Mouse (Mus musculus) heart, postnatal 10 days (tissue): ENCODE data around the gene Frs2. TPM values are rescaled to one million over a fixed set of nuclear protein-coding genes. Genes with fewer than 3 reads are reported as not detected.

Experiments
- DNase-seq, 2 experiments: peaks; one replicate each; pipeline ENCODE4 v3.0.0; 2021
- intact Hi-C: fragments of 180-260 bp; cut with DNase I; formaldehyde crosslinking; loops from one replicate; pipeline ENCODE4 v1.15.1; 2025
- total RNA-seq, 2 experiments: library from RNA; stranded (reverse); gene quantifications; 2 replicates each; pipeline ENCODE4 v1.2.3; 2021

Gene Frs2
- total RNA-seq, 2 experiments from 2014 or later = 22.7 to 22.8 TPM

GRCm38 (mm10) chr10:117110271-117110670 lies 38.1 kb downstream of the Frs2 start:
- DNase-seq = no peak
- intact Hi-C loops = no loop called here

- intact Hi-C loops = no loop called here
- DNase-seq = no peak
Measured at GRCm38 (mm10) chr10:117106686-117107085, 41.6 kb downstream of the Frs2 start.

- no peak for DNase-seq
- intact Hi-C loops = no loop called here
Measured at GRCm38 (mm10) chr10:117106244-117106643, 42.1 kb downstream of the Frs2 start.

GRCm38 (mm10) chr10:117105015-117105414 lies 43.3 kb downstream of the Frs2 start:
- DNase-seq = no peak
- intact Hi-C loops = no loop called here

- no peak for DNase-seq
- intact Hi-C loops = no loop called here
Measured at GRCm38 (mm10) chr10:117103854-117104598, 44.3 kb downstream of the Frs2 start.

- intact Hi-C loops = no loop called here
- DNase-seq = no peak
Measured at GRCm38 (mm10) chr10:117100175-117100574, 48.2 kb downstream of the Frs2 start.

GRCm38 (mm10) chr10:117097116-117097698 lies 51.1 kb downstream of the Frs2 start:
- no peak for DNase-seq
- intact Hi-C loops = no loop called here

GRCm38 (mm10) chr10:117096096-117096495 lies 52.2 kb downstream of the Frs2 start:
- intact Hi-C loops = no loop called here
- no peak for DNase-seq

GRCm38 (mm10) chr10:117094504-117095329 lies 53.6 kb downstream of the Frs2 start:
- DNase-seq = peak; percentile 54 to 65
- intact Hi-C loops = no loop called here

- intact Hi-C loops = no loop called here
- DNase-seq = no peak
Measured at GRCm38 (mm10) chr10:117089628-117090027, 58.7 kb downstream of the Frs2 start.

- intact Hi-C loops = no loop called here
Measured at GRCm38 (mm10) chr10:117081914-117082359, 66.4 kb downstream of the Frs2 start.

GRCm38 (mm10) chr10:117081326-117081725 lies 67.0 kb downstream of the Frs2 start:
- no peak for DNase-seq
- intact Hi-C loops = no loop called here

More at GRCm38 (mm10) chr10:117081914-117082359, 66.4 kb downstream of the Frs2 start:
- DNase-seq = no peak

GRCm38 (mm10) chr10:117078284-117078683 lies 70.0 kb downstream of the Frs2 start:
- intact Hi-C loops = no loop called here
- DNase-seq = peak; percentile 32 to 61

- intact Hi-C loops = no loop called here
- DNase-seq = no peak
Measured at GRCm38 (mm10) chr10:117073176-117073575, 75.2 kb downstream of the Frs2 start.

GRCm38 (mm10) chr10:117072191-117072888 lies 76.0 kb downstream of the Frs2 start:
- intact Hi-C loops = no loop called here
- peak; percentile 36 to 38 for DNase-seq

- DNase-seq = no peak
- intact Hi-C loops = loop anchor here (5.0 kb wide), 1 partner anchor 78 kb away; the partner anchor contains the start of gene Frs2
Measured at GRCm38 (mm10) chr10:117069109-117069508, 79.2 kb downstream of the Frs2 start.

GRCm38 (mm10) chr10:117064076-117064475 lies 84.3 kb downstream of the Frs2 start:
- DNase-seq = no peak
- intact Hi-C loops = loop anchor here (5.0 kb wide), 1 partner anchor 143 kb away; no protein-coding TSS in a partner anchor

GRCm38 (mm10) chr10:117063254-117064021 lies 84.9 kb downstream of the Frs2 start, which contains the start of gene Cct2:
Gene Cct2 (minus strand): TSS chr10:117063814.
- DNase-seq = peak; percentile 92
- intact Hi-C loops = loop anchor here (5.0 kb wide), 1 partner anchor 144 kb away; no protein-coding TSS in a partner anchor

GRCm38 (mm10) chr10:117062894-117063253 lies 85.5 kb downstream of the Frs2 start:
- DNase-seq = no peak
- intact Hi-C loops = loop anchor here (5.0 kb wide), 1 partner anchor 144 kb away; no protein-coding TSS in a partner anchor

- intact Hi-C loops = no loop called here
- no peak for DNase-seq
Measured at GRCm38 (mm10) chr10:117055668-117056067, 92.7 kb downstream of the Frs2 start.
